Mouse (Mus musculus) mature B cell (primary cell): Measurements from ENCODE around the gene Ivd.

Experiments
- in situ Hi-C: fragments of 300-500 bp; cut with MboI; formaldehyde crosslinking; loops from 2 replicates; pipeline ENCODE4 v1.14.3; 2019

Gene Ivd

DNA sequence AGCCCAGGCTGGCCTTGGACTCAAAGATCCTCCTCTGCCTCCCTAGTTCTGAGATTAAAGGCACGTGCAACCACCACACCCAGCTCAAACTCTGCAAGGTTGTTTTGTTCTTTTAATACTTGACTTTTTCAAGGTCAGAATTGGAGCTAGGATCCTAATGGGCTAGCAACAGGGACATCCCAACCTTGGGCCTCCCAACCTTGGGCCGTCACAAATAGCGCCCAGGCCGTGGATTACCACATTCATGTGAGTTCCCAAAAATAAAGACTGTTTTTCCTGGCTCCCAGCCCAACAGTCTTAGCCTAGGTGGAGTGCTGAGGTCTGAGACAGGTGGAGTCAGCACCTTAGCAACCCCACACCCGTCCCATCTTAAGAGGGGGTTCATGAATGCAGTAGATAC, 20.2 kb downstream of the Ivd start:
- in situ Hi-C loops = loop anchor here (5.0 to 25.0 kb wide), 3 partner anchors 120 to 395 kb away; partner anchors contain the start of genes Ccdc9b, Phgr1 and Srp14

DNA sequence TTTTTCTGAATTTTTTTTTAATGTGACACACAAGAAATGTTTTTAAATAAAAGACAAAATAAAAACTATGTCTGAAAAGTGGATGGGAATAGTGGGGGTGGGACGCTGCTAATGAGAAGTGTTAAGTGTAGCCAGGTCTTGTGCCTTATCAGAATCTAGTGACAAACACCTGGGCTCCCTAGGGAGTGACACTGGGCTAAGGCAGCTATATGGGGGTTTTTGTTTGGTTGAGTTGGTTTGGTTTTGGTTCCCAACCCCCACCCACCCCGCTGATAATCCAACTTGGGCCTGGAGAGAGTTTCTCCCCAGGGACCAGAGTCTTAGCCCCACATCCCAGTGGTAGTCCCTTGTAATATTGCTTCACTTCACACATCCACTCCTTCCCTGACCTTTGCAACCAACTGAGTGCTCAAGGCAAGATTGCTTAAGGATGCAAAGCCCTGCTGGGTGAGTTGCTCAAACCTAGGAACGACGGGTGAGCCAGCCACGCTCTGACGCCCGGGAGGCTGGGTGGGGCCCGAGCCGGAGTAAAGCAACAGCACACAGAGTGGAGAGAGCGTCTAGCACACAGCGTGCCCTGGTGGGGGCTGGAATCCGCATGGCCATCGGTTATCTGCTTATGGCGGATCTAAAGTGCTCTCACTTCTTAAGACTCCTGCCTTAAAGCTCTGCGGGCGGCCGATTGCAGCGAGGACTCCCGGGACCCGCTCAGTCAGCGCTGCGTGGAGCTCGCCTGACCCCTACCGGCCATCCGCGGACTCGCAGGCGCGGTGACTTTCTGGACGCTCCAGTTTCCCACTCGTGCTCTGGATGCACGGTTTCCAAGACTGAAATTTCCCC, 21.3 kb downstream of the Ivd start:
- in situ Hi-C loops = loop anchor here (5.0 to 25.0 kb wide), 3 partner anchors 121 to 396 kb away; partner anchors contain the start of genes Ccdc9b, Phgr1 and Srp14

DNA sequence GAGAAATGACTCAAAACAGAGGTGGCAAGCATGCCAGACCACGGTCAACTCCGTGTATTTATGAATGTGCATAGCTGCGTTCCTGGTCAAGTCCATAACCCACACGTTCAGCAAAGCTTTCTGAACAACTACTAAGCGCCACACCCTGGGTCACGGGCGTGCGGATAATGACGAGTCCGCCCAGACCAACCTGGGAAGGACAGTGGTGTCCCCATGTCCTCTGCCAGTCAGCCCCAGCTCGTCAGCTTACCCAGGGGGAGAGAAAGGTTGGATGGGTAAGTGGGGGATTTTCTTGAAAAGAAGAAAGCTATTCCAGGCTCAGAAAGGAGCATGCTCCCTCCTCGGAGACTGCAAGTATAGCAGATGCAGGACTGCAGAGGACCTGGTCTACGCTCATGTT, 25.7 kb downstream of the Ivd start:
- in situ Hi-C loops = loop anchor here (25.0 kb wide), 2 partner anchors 125 to 400 kb away; partner anchors contain the start of genes Ccdc9b, Phgr1 and Srp14

DNA sequence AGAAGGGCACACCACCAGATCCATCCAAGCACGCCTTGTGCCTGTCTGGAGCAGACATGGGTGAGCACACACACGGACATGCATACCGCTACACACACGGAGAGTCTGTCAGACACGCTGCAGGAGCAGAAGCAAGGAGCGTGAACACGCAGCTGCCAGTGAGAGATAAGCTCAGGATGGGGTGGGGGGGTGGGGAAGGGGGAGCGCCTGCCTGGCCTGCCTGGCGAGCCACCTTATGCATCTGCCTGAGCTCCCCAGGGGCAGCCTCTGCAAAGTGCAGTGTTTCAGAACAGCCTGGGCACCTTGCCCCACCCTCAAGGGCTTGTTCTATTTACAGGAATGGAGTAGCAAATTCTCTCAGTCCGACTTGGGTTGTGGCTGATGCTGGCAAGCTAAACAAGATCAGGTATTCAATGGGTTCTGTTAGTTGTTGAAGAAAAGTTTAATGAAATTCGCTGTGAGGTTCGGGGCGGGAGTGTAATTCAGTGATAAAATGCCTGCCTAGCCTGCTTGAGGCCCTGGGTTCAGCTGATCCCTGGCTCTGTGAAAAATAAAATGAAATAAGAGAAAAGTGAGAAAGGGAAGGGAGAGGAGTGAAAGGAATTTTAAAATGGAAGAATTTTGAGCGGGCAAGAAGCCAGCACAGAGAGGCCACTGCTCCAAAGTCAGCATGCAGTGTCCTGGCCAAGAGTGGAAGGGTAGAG, 26.2 kb downstream of the Ivd start:
- in situ Hi-C loops = loop anchor here (25.0 kb wide), 2 partner anchors 126 to 401 kb away; partner anchors contain the start of genes Ccdc9b, Phgr1 and Srp14

GRCm38 (mm10) chr2:118891173-118891572, 29.4 kb downstream of the Ivd start:
- in situ Hi-C loops = loop anchor here (25.0 kb wide), 2 partner anchors 129 to 404 kb away; partner anchors contain the start of genes Ccdc9b, Phgr1 and Srp14

GRCm38 (mm10) chr2:118895990-118896913, 34.5 kb downstream of the Ivd start:
- in situ Hi-C loops = loop anchor here (25.0 kb wide), 2 partner anchors 134 to 409 kb away; partner anchors contain the start of genes Ccdc9b, Phgr1 and Srp14

DNA sequence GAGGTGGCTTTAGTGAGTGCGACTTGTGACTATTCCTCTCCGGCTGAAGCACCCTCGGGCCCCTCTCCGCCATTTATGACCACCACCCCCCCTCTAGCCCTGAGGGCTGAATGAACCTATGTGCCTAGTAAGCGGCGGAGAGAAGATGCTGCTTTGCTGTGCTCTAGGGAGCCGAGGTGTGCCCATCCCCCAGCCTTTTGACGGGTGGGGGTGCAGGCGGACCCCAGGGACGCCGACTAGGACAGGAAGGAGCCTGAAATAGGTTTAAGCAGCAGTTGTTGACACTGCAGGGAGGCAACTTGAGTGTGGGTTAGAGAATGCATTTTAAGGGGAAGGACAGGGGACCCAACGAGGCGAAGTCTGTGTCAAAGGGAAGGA, 35.1 kb downstream of the Ivd start:
- in situ Hi-C loops = loop anchor here (25.0 kb wide), 2 partner anchors 135 to 410 kb away; partner anchors contain the start of genes Ccdc9b, Phgr1 and Srp14

- in situ Hi-C loops = loop anchor here (25.0 kb wide), 2 partner anchors 135 to 410 kb away; partner anchors contain the start of genes Ccdc9b, Phgr1 and Srp14
These were observed 35.6 kb downstream of the Ivd start for GRCm38 (mm10) chr2:118897392-118897791.

- in situ Hi-C loops = loop anchor here (25.0 kb wide), 2 partner anchors 136 to 411 kb away; partner anchors contain the start of genes Ccdc9b, Phgr1 and Srp14
These were observed 36.1 kb downstream of the Ivd start for GRCm38 (mm10) chr2:118897808-118898207.

DNA sequence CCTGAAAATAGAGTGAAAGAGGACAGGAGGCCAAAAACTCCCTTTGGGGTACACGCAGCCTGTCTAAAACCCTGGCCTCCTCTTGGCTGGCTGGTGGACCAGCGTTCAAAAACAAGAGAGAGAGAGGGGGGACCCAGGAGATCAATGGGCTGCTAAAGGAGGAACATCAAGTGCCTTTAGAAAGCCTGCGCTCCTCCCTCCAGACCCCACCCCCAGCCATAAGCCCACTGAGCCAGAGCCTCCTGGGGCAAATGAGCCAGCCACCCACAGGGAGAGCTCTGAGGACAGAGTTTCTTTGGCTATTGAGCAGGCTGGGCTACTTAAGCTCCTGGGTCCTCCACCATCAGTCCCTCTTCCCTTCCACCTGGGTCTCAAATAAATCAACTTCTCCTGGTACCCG, 37.0 kb downstream of the Ivd start:
- in situ Hi-C loops = loop anchor here (25.0 kb wide), 2 partner anchors 136 to 411 kb away; partner anchors contain the start of genes Ccdc9b, Phgr1 and Srp14

DNA sequence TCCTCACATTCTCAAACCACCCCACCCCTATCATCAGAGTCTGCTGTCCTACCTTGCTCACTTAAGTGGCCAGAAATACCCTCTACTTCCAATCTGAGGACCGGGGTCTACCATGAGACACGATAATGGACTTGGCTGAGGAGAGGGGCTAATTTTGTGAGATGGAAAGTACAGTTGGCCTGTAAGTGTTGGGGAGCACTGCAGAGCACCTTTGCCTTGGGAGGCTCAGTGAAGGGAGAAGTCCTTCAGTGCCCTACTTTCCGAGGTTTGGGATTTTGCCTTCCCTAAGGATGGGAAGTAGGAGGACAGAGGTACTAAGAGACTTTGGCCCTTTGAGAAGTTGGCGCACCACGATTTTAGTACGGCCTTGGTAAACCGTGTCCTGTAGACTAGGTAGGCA, 37.6 kb downstream of the Ivd start:
- in situ Hi-C loops = loop anchor here (25.0 kb wide), 2 partner anchors 137 to 412 kb away; partner anchors contain the start of genes Ccdc9b, Phgr1 and Srp14

DNA sequence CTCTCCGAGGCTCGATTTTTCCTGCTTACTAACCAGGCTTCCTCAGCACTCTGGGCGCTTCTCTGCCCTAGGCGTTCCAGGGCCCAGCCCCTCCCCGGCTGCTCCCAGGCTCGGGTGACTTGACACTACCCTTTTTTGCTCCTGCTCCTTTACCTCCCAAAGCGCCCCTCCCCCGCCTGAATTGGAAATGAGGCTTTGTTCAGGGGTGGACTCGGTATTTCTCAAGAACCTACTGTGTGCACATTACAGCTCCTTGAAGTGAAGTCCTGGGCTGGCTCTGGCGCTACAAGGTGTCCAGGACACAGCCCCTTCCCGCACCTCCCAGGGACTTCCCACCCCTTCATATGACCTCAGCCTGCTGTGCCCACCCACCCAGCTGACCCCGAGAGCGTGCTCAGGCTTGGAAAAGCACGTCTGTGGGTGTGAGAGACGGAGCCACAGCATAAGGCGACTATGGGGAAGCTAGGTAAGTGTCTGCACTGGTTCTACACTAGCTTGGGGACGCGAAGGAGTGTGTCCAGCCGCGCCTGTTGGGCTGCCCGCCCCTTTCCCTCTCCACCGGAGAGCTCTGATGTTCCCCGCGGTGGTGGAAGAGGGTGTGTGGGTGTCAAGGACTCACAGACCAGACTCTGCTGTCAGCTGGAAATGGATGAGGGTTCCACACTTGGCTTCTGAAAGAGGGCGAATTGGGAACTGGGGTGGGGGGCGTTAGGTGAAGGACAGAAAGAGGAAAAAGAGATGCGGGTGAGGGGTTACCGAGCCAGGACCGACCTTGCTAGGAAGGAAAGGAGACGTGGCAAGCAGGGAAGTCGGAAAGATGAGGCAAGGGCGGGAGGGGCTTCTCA, 38.4 kb downstream of the Ivd start, which contains the start of gene Bahd1:
Bahd1 (plus strand) TSS at position 397 of the 845 bp plus-strand sequence.
- in situ Hi-C loops = loop anchor here (25.0 kb wide), 2 partner anchors 138 to 413 kb away; partner anchors contain the start of genes Ccdc9b, Phgr1 and Srp14

GRCm38 (mm10) chr2:118900826-118901140, 39.0 kb downstream of the Ivd start:
- in situ Hi-C loops = no loop called here

GRCm38 (mm10) chr2:118901175-118902031, 39.6 kb downstream of the Ivd start:
- in situ Hi-C loops = no loop called here

DNA sequence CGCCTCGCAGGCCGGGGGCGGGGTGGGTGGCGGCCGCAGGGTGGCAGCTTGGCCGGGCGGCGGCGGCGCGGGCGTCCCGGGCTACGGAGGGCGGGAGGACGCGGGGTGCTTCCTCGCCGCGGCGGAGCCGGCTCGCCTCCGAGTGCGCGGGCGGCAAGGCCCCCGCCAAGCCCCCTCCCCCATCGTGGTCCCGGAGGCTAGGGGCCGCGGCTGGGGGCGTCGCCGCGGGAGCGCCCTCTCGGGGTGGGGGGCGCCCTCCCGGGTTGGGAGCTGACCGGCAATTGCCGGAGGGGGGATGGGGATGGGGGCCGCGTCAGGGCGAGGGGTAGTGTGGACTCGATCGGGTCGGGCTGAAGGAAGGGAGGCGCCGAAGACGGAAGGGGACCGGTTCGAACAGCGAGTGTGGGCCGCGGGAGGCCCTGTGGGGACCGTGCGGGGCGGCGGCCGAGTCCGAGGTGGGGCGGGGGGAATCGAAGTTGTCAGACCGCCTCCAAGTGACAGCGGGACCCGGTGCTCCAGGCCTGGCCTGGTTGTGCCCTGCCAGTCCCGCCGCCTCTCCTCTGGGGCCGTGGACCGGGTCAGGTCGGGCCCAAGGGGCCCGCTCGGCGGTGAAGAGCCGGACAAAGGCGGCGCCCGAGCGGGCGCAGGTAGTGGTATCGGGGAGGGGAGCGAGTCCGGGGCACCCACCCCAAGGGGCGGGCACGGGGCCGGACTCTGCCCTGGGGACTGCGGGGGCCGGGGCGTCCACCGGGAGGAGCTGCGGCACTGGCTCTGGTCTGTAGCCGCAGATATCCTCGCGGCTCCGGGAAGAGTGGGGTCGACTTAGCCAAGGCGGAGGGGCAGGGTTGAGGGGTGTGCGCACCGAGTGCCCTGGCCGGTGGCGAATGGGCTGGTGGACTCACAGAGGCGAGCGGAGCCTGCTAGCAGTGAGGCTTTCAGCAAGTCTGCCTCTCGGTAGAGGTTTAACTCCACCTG, 40.6 kb downstream of the Ivd start:
- in situ Hi-C loops = no loop called here

DNA sequence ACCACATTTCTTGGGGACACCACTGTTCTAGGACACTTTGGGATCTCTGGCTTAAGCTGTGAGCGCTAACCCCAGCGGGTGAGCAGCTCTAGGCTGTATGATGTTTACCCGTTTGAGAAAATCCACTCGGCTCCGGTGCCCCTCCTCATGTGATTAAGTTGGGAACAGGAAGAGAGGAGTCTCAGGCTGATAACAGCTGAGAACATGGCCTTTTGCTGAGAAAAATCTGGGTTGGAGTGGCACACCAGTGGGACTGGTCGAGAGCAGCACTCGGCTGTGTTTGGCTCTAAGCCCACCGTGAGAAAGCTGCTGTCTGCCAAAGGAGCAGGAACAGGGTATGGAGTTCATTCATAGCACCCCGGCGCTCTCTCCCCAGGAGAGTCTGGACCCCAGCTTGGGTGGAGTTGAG, 41.6 kb downstream of the Ivd start:
- in situ Hi-C loops = no loop called here

- in situ Hi-C loops = no loop called here
These were observed 43.8 kb downstream of the Ivd start for GRCm38 (mm10) chr2:118905433-118906117.
